Mouse (Mus musculus) hindbrain, embryonic 15.5 days (tissue): ENCODE measurements around the gene Spen. TPM values are rescaled to one million over a fixed set of nuclear protein-coding genes. Genes with fewer than 3 reads are reported as not detected.
A peak's percentile ranks its signal among the peaks of the same experiment; 100 is the strongest.

Experiments used
- ATAC-seq: fragments of 200-750 bp; cut with Nextera tagmentation; 2 replicates; pipeline ENCODE4 v1.8.0; 2017; ENCODE audit warnings: low read depth, moderate number of reproducible peaks, moderate TSS enrichment; ENCODE audit not compliant: low FRiP score
- H3K27ac ChIP-seq: fragments of 300-500 bp; sonication (generic); replicated peaks from 2 replicates; pipeline ENCODE4 v1.5.1; 2015; ENCODE audit warnings: mild to moderate bottlenecking, inconsistent platforms
- H3K27me3 ChIP-seq: fragments of 300-500 bp; sonication (generic); 2 replicates; pipeline ENCODE4 v1.6.1; 2015; ENCODE audit warnings: control low read depth, inconsistent platforms
- H3K36me3 ChIP-seq: fragments of 300-500 bp; sonication (generic); 2 replicates; pipeline ENCODE4 v1.6.1; 2015; ENCODE audit warnings: control low read depth, inconsistent platforms
- H3K4me1 ChIP-seq: fragments of 300-500 bp; sonication (generic); replicated peaks from 2 replicates; pipeline ENCODE4 v1.6.1; 2015; ENCODE audit warnings: control low read depth, inconsistent platforms
- H3K4me2 ChIP-seq: fragments of 300-500 bp; sonication (generic); 2 replicates; pipeline ENCODE4 v1.6.1; 2015; ENCODE audit warnings: moderate library complexity, mild to moderate bottlenecking, inconsistent platforms
- H3K4me3 ChIP-seq: fragments of 300-500 bp; sonication (generic); 2 replicates; pipeline ENCODE4 v1.5.1; 2015; ENCODE audit warnings: mild to moderate bottlenecking, inconsistent platforms
- H3K9ac ChIP-seq: fragments of 300-500 bp; sonication (generic); 2 replicates; pipeline ENCODE4 v1.6.1; 2015; ENCODE audit warnings: inconsistent platforms
- H3K9me3 ChIP-seq: fragments of 300-500 bp; sonication (generic); 2 replicates; pipeline ENCODE4 v1.6.1; 2016; ENCODE audit warnings: control low read depth, inconsistent platforms
- WGBS: fragments of 180-500 bp; shearing (Covaris S2); methylation state at CpG from one replicate; pipeline ENCODE4 v1.1.7; 2015; 5-methylcytosine and 5-hydroxymethylcytosine counted together
- polyA plus RNA-seq: library from polyadenylated mRNA; unstranded; fragments of >200 nt; fragmentation: Nextera tagmentation; extraction: Ambion mirVana; gene quantifications from 2 replicates; pipeline ENCODE4 v1.2.1, GENCODE M21; 2015

Gene Spen
- 15.3 and 17.1 TPM in 2 replicates for polyA plus RNA-seq

GRCm38 (mm10) chr4:141538408-141539212 lies at the start of gene Spen:
Gene Spen (minus strand): TSS chr4:141538597.
- H3K9me3 ChIP-seq: no peaks in the 10 kb centered on the region
- H3K27me3 ChIP-seq: no peaks in the 10 kb centered on the region
- no peaks in the 10 kb centered on the region for H3K36me3 ChIP-seq
- peak within 1 kb of the TSS; percentile 97 for H3K9ac ChIP-seq
- peak within 1 kb of the TSS; percentile 89 for H3K27ac ChIP-seq
- peaks cover 33% of the 10 kb centered on the region for H3K4me1 ChIP-seq
- under 1% methylated on average over 53 of the region's 88 CpGs for WGBS
- peak within 1 kb of the TSS; percentile 94 for H3K4me3 ChIP-seq
- H3K4me2 ChIP-seq: peak within 1 kb of the TSS; percentile 72
- ATAC-seq: peak; percentile 89

GRCm38 (mm10) chr4:141583919-141584318 lies 45.5 kb upstream of the Spen start:
- no peak overlapping the region for H3K4me3 ChIP-seq
- no peaks in the 10 kb centered on the region for H3K27me3 ChIP-seq
- WGBS: 92% methylated on average over 8 of the region's 8 CpGs
- no peaks in the 10 kb centered on the region for H3K9me3 ChIP-seq
- H3K36me3 ChIP-seq: peaks cover 19% of the 10 kb centered on the region
- no peak overlapping the region for H3K9ac ChIP-seq
- H3K27ac ChIP-seq: no peak overlapping the region
- H3K4me1 ChIP-seq: no peaks in the 10 kb centered on the region
- no peak for ATAC-seq
- no peak overlapping the region for H3K4me2 ChIP-seq

GRCm38 (mm10) chr4:141581051-141581450 lies 42.7 kb upstream of the Spen start:
- H3K27ac ChIP-seq: no peak overlapping the region
- H3K9ac ChIP-seq: no peak overlapping the region
- ATAC-seq: no peak
- H3K4me2 ChIP-seq: no peak overlapping the region
- H3K4me3 ChIP-seq: no peak overlapping the region
- no peaks in the 10 kb centered on the region for H3K4me1 ChIP-seq
- peaks cover 29% of the 10 kb centered on the region for H3K36me3 ChIP-seq
- 74% methylated on average over 13 of the region's 13 CpGs for WGBS
- no peaks in the 10 kb centered on the region for H3K27me3 ChIP-seq
- H3K9me3 ChIP-seq: no peaks in the 10 kb centered on the region

DNA sequence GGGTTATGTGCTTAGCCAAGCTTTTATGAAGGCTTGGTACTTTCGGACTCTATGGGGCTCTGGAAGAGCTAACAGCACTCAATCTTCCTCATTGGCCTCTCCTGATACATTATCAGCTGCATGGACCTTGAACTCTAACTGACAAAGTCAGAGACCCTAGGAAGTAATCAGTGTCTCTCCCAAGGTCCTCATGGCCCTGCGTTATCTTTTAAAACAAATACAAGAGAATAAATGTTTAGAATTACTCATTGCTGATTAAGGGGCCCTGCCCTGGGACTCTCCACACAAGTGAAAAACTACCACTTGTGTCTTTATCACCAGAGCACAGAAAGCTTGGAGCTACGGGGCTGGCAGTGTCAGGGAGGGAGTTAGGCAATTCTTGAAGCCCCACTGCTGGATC lies 40.4 kb upstream of the Spen start:
- Histone ChIP-seq H3K4me3 (no peak overlapping the region), H3K36me3 (peaks cover 21% of the 10 kb centered on the region), H3K9ac (no peak overlapping the region), H3K4me1 (no peaks in the 10 kb centered on the region), H3K27me3 (no peaks in the 10 kb centered on the region), H3K27ac (no peak overlapping the region), H3K9me3 (no peaks in the 10 kb centered on the region), H3K4me2 (no peak overlapping the region)
- WGBS: 87% methylated on average over 3 of the region's 3 CpGs
- no peak for ATAC-seq

- ATAC-seq: no peak
Observed at GRCm38 (mm10) chr4:141576877-141577276, 38.5 kb upstream of the Spen start.

GRCm38 (mm10) chr4:141576404-141576803 lies 38.0 kb upstream of the Spen start:
- H3K36me3 ChIP-seq: peaks cover 21% of the 10 kb centered on the region
- no peak for ATAC-seq
- H3K4me3 ChIP-seq: no peak overlapping the region
- H3K9ac ChIP-seq: no peak overlapping the region
- no peaks in the 10 kb centered on the region for H3K9me3 ChIP-seq
- H3K27me3 ChIP-seq: no peaks in the 10 kb centered on the region
- no peak overlapping the region for H3K27ac ChIP-seq
- no peak overlapping the region for H3K4me2 ChIP-seq
- WGBS: 88% methylated on average over 11 of the region's 11 CpGs
- H3K4me1 ChIP-seq: no peaks in the 10 kb centered on the region

More at GRCm38 (mm10) chr4:141576877-141577276, 38.5 kb upstream of the Spen start:
- Histone ChIP-seq H3K4me1 (no peaks in the 10 kb centered on the region), H3K4me3 (no peak overlapping the region), H3K9me3 (no peaks in the 10 kb centered on the region), H3K27me3 (no peaks in the 10 kb centered on the region), H3K4me2 (no peak overlapping the region), H3K36me3 (peaks cover 21% of the 10 kb centered on the region), H3K9ac (no peak overlapping the region), H3K27ac (no peak overlapping the region)
- 93% methylated on average over 7 of the region's 7 CpGs for WGBS

GRCm38 (mm10) chr4:141574789-141575702 lies 36.6 kb upstream of the Spen start:
- Histone ChIP-seq H3K36me3 (peaks cover 16% of the 10 kb centered on the region), H3K27me3 (no peaks in the 10 kb centered on the region), H3K4me1 (no peaks in the 10 kb centered on the region), H3K9ac (no peak overlapping the region), H3K4me3 (no peak overlapping the region), H3K4me2 (0 out of 2 replicates have a peak overlapping the region, but pooled peaks have one; percentile 4), H3K27ac (no peak overlapping the region), H3K9me3 (no peaks in the 10 kb centered on the region)
- peak; percentile 77; the same call in 1 of the 2 replicates for ATAC-seq
- 41% methylated on average over 27 of the region's 27 CpGs for WGBS

- H3K27me3 ChIP-seq: no peaks in the 10 kb centered on the region
- no peak overlapping the region for H3K9ac ChIP-seq
- no peak overlapping the region for H3K4me3 ChIP-seq
- no peak overlapping the region for H3K4me2 ChIP-seq
- H3K9me3 ChIP-seq: no peaks in the 10 kb centered on the region
- H3K4me1 ChIP-seq: no peaks in the 10 kb centered on the region
- WGBS: 79% methylated on average over 6 of the region's 6 CpGs
- H3K27ac ChIP-seq: no peak overlapping the region
- no peak for ATAC-seq
- peaks cover 11% of the 10 kb centered on the region for H3K36me3 ChIP-seq
Observed at GRCm38 (mm10) chr4:141573359-141573966, 35.1 kb upstream of the Spen start.

GRCm38 (mm10) chr4:141572668-141573358 lies 34.4 kb upstream of the Spen start:
- Histone ChIP-seq H3K27me3 (no peaks in the 10 kb centered on the region), H3K9me3 (no peaks in the 10 kb centered on the region), H3K9ac (no peak overlapping the region), H3K4me2 (no peak overlapping the region), H3K36me3 (peaks cover 11% of the 10 kb centered on the region), H3K4me1 (no peaks in the 10 kb centered on the region), H3K27ac (no peak overlapping the region), H3K4me3 (no peak overlapping the region)
- ATAC-seq: no peak
- WGBS: 87% methylated on average over 7 of the region's 7 CpGs

- 84% methylated on average over 10 of the region's 10 CpGs for WGBS
Observed at GRCm38 (mm10) chr4:141571934-141572333, 33.5 kb upstream of the Spen start.

GRCm38 (mm10) chr4:141571337-141571739 lies 32.9 kb upstream of the Spen start:
- no peak overlapping the region for H3K4me3 ChIP-seq
- no peak for ATAC-seq
- no peaks in the 10 kb centered on the region for H3K4me1 ChIP-seq
- no peaks in the 10 kb centered on the region for H3K9me3 ChIP-seq
- H3K9ac ChIP-seq: no peak overlapping the region
- no peaks in the 10 kb centered on the region for H3K36me3 ChIP-seq
- 76% methylated on average over 6 of the region's 6 CpGs for WGBS
- H3K27me3 ChIP-seq: no peaks in the 10 kb centered on the region
- no peak overlapping the region for H3K4me2 ChIP-seq
- no peak overlapping the region for H3K27ac ChIP-seq

More at GRCm38 (mm10) chr4:141571934-141572333, 33.5 kb upstream of the Spen start:
- H3K36me3 ChIP-seq: peaks cover 2% of the 10 kb centered on the region
- H3K9ac ChIP-seq: no peak overlapping the region
- no peaks in the 10 kb centered on the region for H3K27me3 ChIP-seq
- no peaks in the 10 kb centered on the region for H3K9me3 ChIP-seq
- H3K4me2 ChIP-seq: no peak overlapping the region
- no peak for ATAC-seq
- H3K4me3 ChIP-seq: no peak overlapping the region
- H3K27ac ChIP-seq: no peak overlapping the region
- H3K4me1 ChIP-seq: no peaks in the 10 kb centered on the region
